Mouse (Mus musculus): Measurements from ENCODE around the gene Arhgap23.
A peak's percentile ranks its signal among the peaks of the same experiment; 100 is the strongest.

DNA sequence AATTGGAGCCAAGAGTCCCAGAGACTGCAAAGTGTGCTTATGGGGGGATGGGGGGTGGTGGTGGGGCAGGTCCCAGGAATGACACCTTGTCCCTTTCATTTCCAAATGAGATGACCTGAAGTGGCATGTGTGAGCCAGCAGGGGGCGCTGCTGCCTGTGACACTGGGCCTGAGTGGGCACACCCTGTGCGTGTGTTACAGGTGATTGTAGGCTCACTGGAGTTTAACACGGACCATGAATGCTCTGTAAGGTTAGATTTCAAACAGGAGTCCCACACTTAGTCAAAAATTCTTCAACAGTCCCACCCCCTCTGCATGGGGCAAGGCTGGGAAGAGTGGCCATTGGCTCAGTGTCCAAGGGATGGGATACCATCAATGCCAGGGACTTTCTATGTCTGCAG, 16.7 kb downstream of the Arhgap23 start:
- TF ChIP-seq CTCF (conservative IDR thresholded peaks at IDR 0.05; ENCODE audit: insufficient read depth, insufficient read length, low read depth, low read length) (peak; percentile 96), POLR2A (IDR thresholded peaks at IDR 0.05; ENCODE audit: low read depth, low read length) (no peak)

All from kidney, adult 2 months (tissue).